Mouse (Mus musculus): ENCODE results near the gene Scn8a. TPM values are rescaled to one million over a fixed set of nuclear protein-coding genes. Genes with fewer than 3 reads are reported as not detected.

Gene Scn8a
- polyA plus RNA-seq (2015; fragmentation: Nextera tagmentation; extraction: Ambion mirVana): 3.5 and 4.2 TPM in 2 replicates

DNA sequence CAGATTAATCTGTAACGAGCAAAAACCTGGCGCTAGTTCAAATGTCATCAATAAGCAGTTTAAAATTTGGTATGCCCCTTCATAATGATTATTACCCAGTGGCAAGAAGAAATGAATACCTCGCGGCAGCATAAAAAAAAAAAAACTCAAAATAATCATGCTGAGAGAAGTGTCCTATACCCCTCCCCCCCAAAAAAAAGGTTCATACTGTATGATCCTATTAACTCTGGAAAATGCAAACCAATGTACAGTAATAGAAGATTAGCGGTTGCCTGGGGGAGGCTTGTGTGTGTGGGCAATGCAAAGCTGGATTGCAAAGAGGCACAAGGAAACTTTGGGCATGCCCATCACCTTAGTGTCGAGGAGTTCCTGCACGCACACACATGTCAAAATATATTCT lies at the start of gene Scn8a:
Gene Scn8a, plus strand, starts transcription at position 301 of the 400 bp plus-strand sequence.

DNA sequence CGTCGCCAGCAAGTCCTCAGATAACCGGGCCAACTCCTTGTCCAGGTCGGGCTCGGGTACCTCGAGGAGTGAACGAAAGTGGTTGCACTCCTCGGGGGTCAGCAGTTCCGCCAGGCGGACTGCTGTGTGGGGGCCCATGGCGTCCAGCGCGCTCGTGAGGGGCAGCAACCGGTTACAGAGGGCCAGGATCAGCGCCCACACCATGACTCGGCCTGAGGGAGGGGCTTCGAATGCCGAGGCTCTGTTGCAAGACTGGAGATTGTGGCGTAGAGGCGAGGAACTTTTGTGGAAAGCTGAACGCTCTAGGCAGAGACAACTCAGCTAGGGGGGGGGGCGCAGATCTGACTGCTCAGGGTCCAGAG lies 177.5 kb downstream of the Scn8a start, which contains the start of gene Gm47841:
Gene Gm47841, minus strand, starts transcription at position 204 of the 362 bp plus-strand sequence.

DNA sequence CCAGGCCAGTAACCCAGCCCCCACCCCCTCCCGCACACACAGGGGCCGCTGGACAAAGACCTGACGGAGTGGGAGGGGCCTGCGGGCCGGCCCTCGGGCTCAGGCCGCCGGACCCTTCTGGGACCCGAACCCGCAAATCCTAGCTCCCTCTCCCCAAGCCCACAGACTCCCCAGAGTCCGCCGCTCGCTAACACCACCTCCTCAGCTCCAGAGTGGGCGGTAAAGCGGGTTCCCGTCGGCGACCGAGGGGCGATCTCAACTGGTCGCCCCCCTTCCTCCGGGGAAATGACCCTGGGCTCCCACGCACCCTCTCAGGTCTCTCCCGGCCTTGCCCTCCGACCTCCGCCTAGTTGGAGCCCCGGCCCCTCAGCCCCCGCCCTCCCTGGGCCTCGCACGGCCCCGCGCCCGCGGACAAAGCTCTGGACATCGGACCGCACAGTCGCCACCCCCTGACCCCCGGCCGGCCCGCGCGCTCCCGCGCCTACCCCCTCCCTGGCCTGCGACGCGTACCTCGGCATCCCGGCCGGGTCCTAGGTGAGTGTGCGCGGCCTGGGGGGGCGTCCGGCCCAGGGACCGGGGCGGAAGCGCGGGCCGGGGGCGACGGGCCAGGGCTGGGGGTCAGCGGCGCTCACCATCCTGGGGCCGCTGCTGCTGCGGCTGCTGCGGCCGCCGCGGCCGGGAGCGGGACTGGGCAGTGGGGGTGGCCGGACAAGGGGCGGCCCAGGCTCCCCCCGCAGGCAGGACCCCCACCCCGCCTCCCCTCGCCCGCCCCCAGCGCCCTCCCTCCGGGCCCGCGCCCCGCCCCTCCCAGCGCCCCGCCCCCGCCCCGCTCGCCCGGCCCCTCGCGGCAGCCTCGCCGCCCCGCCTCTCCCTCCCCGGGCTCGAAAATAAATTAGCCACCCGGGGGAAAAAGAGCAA lies 208.4 kb downstream of the Scn8a start, which contains the start of gene Fignl2:
Gene Fignl2, minus strand, starts transcription at position 755 of the 918 bp plus-strand sequence.

Other genes starting within 250 kb of the Scn8a start
- gene Smagp, start 232.9 kb upstream of the Scn8a start, polyA plus RNA-seq (2015; fragmentation: Nextera tagmentation; extraction: Ambion mirVana): 9.4 and 13.4 TPM in 2 replicates
- gene Bin2, start 200.3 kb upstream of the Scn8a start, polyA plus RNA-seq (2015; fragmentation: Nextera tagmentation; extraction: Ambion mirVana): 18.3 and 24.0 TPM in 2 replicates
- 84.9 and 106 TPM in 2 replicates for gene Cela1, start 181.9 kb upstream of the Scn8a start, polyA plus RNA-seq (2015; fragmentation: Nextera tagmentation; extraction: Ambion mirVana)
- gene Galnt6, start 140.5 kb upstream of the Scn8a start, polyA plus RNA-seq (2015; fragmentation: Nextera tagmentation; extraction: Ambion mirVana): 1.9 and 2.9 TPM in 2 replicates
- gene Slc4a8, start 108.1 kb upstream of the Scn8a start, polyA plus RNA-seq (2015; fragmentation: Nextera tagmentation; extraction: Ambion mirVana): 1.2 and 1.4 TPM in 2 replicates
- not detected in 2 replicates for gene Gm47841, start 177.5 kb downstream of the Scn8a start, polyA plus RNA-seq (2015; fragmentation: Nextera tagmentation; extraction: Ambion mirVana)
- gene Fignl2, start 208.7 kb downstream of the Scn8a start, polyA plus RNA-seq (2015; fragmentation: Nextera tagmentation; extraction: Ambion mirVana): 0.12 and 0.18 TPM in 2 replicates
- not detected in 2 replicates for gene Ankrd33, start 245.9 kb downstream of the Scn8a start, polyA plus RNA-seq (2015; fragmentation: Nextera tagmentation; extraction: Ambion mirVana)

Measured in spleen, postnatal 0 days (tissue).